Mouse (Mus musculus) gonadal fat pad, adult 2 months (tissue): ENCODE measurements at regions not wholly inside any gene's neighbourhood (a gene's known extent, or its start where the extent isn't known, plus 50 kb on each side); places are given as distances from the start of the nearest gene placed in this dataset.

ENCODE experiments used
- DNase-seq: peaks from one replicate; pipeline ENCODE4 v3.0.0-alpha.2; 2012; ENCODE audit warnings: low read depth

DNA sequence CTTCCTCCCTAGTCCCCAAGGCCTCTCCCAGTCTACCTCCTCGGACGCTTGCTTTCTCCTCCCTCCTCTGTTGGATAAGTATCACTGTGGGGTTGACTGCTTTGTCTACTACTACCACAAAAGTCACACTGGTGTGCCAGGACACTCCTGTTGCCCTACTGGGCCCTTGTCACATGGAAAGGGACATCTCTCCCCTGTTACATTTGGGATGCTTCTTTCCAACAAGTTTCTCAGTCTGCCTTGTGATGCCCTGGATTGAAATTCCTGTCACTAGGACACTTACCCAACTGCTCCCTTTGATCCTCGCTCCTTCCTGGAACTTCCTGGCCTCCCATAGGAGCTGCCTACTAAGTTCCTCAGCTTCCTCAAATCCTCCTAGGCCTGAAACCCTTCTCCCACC is 501.9 kb upstream of the Nox3 start:
- no peak for DNase-seq

GRCm38 (mm10) chr17:4199698-4200153 is 503.7 kb upstream of the Nox3 start:
- no peak for DNase-seq

DNA sequence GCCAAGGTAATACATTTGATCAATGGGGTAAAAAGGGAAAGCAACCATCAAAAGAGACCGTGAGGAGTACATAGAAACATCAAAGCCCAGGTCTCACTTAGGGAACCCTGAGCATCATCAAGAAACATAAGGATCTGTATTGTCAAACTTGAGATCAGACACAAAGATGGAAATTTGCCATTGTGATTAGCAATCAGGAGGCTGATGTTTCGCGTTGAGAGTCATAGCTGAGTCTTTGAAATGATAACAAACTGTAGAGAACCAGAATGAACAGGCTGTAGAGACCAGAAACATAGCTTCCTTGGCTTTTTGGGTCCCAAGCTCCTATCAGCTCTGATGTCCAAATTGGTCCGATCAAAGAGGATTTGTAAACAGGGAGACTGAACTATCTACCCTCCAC is 505.2 kb upstream of the Nox3 start:
- DNase-seq: no peak

DNA sequence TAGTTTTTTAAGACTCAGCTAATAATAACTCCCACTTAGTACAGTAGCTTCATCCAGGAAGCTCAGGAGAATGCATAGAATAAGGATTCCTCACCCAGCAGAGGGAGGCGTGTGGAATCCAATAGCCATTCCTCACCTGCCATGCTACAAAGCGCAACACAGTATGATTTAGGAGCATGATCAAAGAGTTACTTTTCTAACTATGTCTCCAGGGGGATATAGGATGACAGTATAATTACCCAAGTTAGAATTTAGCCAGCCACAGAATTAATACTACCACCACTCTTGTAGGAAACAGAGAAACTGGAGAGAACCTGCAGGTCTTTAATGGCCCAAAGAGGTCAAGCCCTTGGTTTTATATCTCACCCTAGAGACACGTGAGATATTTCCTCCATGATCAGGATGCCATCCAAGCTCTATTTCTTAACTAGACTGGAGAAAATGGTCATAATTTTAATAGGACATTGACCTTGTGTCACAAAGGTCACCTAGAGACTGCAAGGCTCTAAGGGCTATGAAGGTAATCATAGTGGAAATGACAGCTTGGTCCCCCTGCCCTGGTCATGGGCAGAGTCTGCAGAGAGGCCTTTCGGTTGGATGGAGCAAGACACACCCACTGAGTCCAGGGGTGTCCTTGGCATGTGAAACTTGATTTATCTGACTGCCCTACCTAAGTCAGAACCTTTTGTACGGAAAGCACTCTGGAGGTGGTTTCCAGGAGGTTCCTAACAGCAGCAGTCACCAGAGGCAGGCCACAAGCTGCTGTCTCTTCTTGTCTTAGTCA is 512.3 kb upstream of the Nox3 start:
- no peak for DNase-seq

- no peak for DNase-seq
Measured at GRCm38 (mm10) chr17:4209650-4210049, 513.6 kb upstream of the Nox3 start.

DNA sequence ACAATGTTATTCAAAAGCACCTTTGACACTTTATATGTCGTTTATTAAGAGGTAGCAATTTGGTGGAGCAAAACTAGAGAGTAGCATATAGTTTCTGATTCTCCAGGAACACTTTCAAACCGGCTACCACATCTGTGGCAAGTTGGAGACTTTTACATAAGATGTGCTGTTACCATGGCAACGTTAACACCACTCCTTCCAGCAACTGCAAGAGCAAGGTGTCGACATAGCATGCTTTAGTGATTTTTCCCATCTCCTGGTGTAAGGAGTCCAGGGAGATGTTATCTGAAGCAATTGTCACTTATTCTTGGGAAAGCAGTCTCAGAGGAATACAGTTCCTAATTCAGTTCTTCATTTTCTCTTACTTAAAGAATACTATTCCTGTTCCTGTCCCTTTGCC is 516.5 kb upstream of the Nox3 start:
- no peak for DNase-seq

GRCm38 (mm10) chr17:4214970-4215369 is 518.9 kb upstream of the Nox3 start:
- no peak for DNase-seq

DNA sequence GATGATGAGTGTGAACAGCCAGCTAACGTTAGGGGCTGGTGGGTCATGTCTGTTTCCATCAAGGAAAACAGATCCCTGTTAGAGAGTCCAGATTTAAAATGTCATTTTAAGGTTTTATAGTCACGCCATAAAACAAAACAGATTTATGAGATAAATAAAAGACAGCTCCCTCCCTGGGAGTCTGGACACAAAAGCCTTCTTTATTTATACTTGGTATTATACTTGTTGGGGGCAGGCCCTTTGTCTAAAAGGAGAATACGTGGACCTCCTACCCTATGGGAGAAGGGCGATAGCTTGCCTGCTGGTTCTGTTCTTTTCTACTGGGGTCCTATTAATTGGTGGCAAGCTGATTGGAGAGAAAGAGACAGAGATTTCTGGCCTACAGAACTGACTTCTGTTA is 520.1 kb upstream of the Nox3 start:
- no peak for DNase-seq

- DNase-seq: no peak
Measured at GRCm38 (mm10) chr17:4216750-4217149, 520.7 kb upstream of the Nox3 start.

GRCm38 (mm10) chr17:4220661-4221360 is 524.8 kb upstream of the Nox3 start:
- DNase-seq: no peak

GRCm38 (mm10) chr17:4227889-4228288 is 531.8 kb upstream of the Nox3 start:
- DNase-seq: no peak

DNA sequence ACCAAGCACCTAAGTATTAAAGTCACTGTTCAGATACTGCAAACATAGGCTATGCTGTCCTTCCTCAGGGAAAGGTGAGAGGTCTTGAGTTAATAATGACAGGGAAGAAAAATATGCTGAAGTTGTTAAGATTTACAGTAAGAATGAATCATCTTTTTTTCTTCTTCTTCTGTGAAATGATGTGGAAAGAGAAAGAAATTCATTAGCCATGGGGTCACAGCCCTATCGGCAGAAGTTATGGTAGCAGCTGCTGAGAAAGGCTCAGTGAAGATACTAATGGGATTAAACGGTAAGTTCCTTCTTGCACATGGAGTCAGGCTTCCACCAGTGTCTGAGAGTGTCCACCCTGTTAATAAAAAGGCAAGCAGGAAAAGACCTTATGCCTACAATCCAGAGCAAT is 533.9 kb upstream of the Nox3 start:
- DNase-seq: no peak

DNA sequence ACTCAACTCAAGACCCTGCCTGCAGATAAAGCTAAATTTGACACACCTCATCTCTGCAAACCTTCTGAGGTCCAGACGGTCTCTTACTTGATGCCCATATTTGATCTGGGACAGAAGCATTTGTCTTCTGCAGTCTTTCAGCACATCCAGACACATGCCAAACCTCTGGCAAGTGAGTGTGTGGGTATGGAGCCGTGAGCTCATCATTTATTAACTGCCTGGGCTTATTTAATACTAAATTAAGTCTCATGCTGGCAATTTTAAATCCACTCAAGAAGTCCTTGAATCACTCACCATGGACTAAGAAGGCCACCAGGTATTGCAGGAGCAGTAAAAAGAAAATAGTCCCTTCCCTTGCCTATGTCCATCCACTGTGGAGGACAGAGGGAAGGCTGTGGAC is 554.4 kb upstream of the Nox3 start:
- no peak for DNase-seq

- DNase-seq: peak; percentile 28
Measured at GRCm38 (mm10) chr17:4265471-4265870, 569.4 kb upstream of the Nox3 start.

DNA sequence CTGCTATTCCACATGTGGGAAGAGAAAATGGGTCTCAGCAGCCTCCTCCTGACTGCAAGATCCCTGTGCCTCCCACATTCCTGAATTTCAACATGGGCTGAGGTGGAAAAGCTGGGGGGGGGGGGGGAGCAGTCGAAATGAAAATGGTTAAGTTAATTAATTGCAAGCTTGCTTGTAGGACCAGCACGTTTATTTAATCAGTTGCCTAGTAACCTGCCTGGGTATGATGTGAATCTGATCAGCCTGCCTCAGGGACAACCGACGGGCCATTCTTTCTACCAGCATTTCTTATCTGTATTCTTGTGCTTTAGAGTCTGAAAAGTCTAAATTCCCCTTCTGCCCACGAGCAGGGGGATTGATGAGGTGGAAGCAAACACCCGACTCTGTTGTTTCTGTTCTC is 569.9 kb upstream of the Nox3 start:
- no peak for DNase-seq

DNA sequence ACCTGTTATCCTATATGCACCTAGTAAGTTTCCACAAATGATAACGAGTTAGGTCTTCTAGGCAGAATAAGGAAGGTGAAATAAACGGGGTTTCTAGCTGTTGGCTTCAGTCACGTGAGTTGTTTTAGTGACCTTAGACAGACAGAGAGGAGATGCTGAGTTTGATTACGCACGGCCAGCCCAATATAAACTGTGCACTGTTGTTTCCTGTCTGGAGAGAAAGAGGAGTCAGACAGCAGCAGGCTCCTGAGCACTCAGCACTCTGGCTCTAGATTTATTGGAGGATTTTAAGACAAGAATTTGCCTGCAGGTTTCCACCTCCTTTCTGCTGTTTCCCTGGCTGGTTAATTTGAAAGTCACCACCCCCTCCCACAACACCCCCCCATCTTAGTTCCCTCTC is 570.4 kb upstream of the Nox3 start:
- no peak for DNase-seq

DNA sequence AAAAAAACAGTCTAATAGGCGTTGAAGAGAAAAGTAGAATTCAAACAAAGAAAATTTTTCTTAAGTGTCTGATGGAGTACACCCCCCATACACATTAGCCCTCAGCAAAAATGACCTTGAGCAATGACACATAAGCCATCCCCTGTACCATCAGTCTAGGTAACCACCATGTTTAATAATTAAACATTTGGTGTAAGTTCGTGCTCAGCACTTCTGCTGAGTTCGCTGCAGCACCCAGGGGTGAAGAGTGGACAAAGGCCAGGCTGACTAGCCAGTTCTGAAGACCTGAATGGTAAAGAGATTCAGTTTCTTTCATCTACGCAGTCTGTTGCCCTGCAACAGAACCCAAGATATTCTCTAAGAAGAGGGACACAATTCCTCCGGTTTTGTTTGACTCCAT is 572.3 kb upstream of the Nox3 start:
- no peak for DNase-seq

DNA sequence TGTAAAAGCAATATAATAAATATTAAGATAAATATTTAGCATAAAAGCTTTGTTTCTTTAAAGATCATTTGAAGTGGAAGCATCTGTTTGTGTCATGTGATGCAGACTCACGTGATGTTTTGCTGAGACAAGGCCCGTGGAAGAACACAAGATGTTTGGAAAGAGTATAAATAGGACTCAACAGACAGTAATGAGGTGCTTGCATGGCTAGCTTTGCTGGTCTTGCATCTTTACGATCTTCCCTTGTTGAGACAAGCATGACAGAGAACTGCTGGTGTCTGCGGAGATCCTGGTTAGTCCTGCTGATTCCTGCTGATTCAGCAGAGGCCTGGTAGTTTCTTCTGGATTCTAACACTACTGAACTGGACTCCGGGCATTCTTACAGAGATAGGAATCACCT is 576.4 kb upstream of the Nox3 start:
- no peak for DNase-seq

DNA sequence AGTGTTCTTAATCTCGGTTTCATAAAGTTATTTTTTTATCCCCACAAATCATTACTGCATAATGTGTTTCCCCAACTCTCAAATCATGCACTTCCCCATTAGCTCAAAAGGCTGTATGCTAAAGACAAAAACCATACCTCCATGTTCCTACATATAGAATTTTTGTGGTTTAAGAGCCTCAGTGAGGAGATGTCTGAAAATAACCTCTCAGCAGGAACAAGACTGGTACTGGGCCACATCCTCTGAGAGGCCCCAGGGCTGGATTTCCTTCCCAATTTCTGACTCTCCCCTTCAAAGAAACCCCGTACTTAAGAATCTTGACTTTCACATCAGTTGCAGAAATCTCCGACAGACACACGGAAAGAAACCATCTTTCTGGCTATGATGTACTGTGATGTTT is 580.7 kb upstream of the Nox3 start:
- no peak for DNase-seq

- DNase-seq: no peak
Measured at GRCm38 (mm10) chr17:4278239-4278827, 582.3 kb upstream of the Nox3 start.

GRCm38 (mm10) chr17:4281451-4281850 is 585.4 kb upstream of the Nox3 start:
- DNase-seq: no peak

- DNase-seq: no peak
Measured at GRCm38 (mm10) chr17:4291418-4291817, 595.4 kb upstream of the Nox3 start.

DNA sequence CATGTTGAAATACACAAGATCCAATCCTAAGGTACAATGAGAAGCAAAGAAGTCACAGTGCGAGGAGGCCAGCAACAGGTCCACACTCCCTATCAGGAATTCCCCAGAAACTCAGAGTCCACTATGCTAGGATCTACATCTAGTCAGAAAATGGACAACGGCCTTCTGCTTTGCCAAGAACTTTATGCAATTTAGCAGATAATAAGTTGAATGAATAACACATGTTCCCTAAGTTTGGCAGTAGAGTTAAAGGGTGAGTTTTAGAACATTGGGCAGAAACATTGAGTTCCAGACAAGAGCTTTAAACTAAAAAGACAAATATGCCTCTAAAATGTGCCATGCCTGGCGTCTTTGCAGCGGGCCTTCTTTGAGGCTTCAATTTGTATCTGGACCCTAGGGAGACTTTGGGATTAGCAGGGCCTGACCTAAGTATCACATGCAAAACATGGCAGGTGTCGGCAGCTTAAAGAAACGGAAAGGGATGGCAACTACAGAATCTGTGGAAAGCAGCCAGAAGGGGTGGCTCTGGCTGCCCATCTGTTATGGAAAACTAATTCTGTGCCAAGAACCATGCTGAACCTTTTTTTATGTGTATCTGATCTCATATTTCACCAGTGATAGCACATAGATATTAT is 600.6 kb upstream of the Nox3 start:
- DNase-seq: no peak
